Mouse (Mus musculus) frontal cortex, postnatal 10 days (tissue): ENCODE measurements around the gene Pptc7.
A peak's percentile ranks its signal among the peaks of the same experiment; 100 is the strongest.

Experiments used
- DNase-seq, 2 experiments: peaks; one replicate each; pipeline ENCODE4 v3.0.0; 2022; ENCODE audit warnings: low spot score in 2 of 2, mixed read lengths in 1 of 2

Gene Pptc7

GRCm38 (mm10) chr5:122267136-122267535 lies 17.0 kb upstream of the Pptc7 start:
- DNase-seq = no peak

DNA sequence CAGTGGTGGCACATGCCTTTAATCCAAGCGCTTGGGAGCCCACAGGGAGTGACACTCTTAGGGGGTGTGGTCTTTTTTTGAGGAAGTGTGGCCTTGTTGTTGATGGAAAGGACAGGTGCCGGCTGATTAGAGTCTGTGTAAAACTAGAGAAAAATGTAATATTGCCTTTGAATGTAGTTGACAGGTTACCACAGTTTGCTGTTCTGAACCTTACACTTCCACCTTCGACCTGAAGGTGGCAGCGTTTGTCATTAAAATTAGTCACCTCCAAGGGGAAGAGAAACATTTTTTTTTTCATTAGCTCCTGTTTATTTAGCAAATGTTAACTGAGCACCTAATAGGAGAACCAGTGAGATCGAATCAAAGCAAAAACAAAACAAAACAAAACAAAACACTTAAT lies 16.3 kb upstream of the Pptc7 start:
- peak in 1 of 2 experiments; percentile 70 for DNase-seq

DNA sequence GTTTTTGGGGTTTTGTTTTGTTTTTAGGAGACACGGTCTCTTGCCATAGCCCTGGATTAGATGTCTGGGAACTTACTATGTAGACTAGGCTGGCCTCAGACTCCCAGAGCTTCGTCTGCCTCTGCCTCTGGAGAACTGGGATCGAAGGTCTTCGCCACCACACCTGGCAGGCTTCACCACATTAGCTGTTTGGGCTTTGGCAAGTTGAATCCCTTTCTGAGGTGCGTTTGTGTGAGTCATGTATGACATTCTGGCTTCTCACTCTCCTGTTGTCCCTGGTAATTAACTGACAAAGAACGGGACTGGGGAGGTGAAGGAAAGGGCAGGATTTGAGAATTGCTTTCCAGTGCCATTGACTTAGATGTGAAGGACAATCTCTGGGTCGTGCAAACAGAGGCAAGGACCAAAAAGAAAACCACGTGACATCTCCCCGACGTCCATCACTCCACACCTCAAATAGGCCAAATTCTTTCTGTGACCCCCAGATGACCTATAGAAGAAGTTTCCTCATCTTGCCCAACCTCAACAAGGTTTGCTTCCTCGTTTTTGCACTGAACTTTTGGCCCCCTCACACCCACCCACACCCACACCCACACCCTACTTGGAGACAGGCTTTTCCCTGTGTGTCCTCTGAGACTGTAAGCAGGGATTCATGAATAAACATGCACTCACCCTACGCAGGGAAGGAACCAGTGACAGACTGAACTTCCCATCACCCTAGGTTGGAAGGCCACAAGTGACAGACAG lies 15.1 kb upstream of the Pptc7 start:
- DNase-seq = no peak

- no peak for DNase-seq
Observed at GRCm38 (mm10) chr5:122272821-122273220, 11.3 kb upstream of the Pptc7 start.

DNA sequence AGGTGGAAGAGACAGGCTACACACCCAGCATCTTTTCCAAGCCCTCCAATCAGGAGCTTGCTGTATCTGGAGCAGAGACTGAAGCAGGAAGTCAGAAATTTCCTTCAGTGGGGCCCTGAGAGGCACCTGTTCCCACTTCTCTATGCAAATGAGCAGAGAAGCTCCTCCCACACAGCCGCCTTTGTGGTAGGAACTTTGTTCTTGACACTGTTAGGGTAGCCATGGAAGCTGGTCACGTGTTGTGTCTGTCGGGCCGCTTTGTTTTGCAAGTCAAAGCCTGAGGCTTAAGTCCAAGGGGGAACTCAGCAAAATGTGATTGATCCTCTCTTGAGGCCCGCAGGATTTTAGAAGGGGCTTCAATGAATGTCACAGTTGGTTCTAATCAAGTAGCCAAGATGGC lies 9.4 kb upstream of the Pptc7 start:
- DNase-seq = no peak

GRCm38 (mm10) chr5:122278946-122279345 lies 5.2 kb upstream of the Pptc7 start:
- no peak for DNase-seq

GRCm38 (mm10) chr5:122279799-122280421 lies 4.3 kb upstream of the Pptc7 start:
- no peak for DNase-seq

GRCm38 (mm10) chr5:122280422-122280826 lies 3.7 kb upstream of the Pptc7 start:
- no peak for DNase-seq

GRCm38 (mm10) chr5:122280827-122281462 lies 3.2 kb upstream of the Pptc7 start:
- no peak for DNase-seq

DNA sequence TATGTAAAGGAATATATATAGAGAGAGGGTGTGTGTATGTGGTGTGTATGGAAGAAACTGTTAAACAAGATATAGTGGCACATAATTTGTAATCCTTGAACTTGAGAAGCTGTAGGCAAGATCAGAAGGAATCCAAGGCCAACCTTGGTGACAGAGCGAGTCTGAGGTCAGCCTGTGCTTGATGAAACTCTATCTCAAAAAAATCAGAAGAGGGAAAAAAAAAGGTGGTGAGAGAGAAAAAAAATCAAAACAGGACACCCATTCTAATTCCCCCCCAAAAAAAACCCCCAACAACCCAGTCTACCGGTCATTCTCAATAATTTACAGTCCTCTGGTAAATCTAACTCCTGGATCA lies 360 bp upstream of the Pptc7 start:
- DNase-seq = no peak

- DNase-seq = peak; percentile 26 to 42
Observed at GRCm38 (mm10) chr5:122285029-122285766, 1.0 kb downstream of the Pptc7 start.

DNA sequence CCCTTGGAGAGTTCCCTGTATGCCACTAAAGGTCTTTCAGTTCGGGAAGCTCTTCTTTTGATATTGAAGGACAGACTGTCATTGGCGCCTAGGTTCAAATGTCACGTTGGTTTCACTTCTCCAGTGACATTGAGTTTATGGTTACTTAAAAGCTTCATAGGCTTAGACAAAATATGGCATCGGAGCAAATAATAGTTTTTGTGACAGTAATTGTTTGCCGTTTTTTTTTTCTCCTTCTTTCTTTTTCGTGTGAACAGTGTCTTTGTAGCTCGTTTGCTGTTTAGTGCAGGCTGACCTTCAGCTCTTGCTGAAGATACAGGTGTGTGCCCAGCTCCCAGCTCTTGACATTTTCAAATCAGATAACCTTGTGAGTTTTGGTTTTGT lies 1.6 kb downstream of the Pptc7 start:
- DNase-seq = no peak

GRCm38 (mm10) chr5:122286191-122286590 lies 2.0 kb downstream of the Pptc7 start:
- no peak for DNase-seq

- DNase-seq = no peak
Observed at GRCm38 (mm10) chr5:122287026-122287425, 2.9 kb downstream of the Pptc7 start.

DNA sequence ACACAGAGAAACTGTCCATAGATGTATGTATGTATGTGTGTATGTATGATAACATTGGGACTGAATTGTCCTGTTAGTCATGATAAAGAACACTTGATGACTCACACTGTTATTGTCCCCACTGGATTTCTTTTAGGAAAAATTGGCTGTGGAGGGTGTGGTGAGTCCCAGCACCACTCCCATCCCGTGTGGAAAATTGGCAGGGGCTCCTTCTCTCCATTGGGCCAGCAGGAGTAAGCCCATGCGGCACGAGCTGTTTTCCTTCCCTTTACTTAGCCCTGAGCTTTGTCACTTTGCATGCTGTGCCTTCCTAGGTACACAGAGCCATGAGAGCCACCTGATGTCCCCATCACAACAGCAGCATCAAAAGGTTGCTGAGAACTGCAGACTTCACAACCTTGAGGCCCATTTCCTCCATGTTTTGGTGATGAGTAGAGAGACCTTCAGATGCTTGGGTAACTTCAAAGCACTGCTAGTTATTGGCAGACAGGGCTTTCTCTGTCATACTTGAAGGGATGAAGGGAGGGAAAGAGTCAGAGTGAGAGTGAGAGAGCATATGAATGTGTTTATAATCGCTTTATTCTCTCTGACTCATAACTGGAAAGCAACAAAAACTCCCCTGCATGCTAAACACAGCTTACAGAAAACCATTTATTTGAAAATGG lies 4.1 kb downstream of the Pptc7 start:
- no peak for DNase-seq

DNA sequence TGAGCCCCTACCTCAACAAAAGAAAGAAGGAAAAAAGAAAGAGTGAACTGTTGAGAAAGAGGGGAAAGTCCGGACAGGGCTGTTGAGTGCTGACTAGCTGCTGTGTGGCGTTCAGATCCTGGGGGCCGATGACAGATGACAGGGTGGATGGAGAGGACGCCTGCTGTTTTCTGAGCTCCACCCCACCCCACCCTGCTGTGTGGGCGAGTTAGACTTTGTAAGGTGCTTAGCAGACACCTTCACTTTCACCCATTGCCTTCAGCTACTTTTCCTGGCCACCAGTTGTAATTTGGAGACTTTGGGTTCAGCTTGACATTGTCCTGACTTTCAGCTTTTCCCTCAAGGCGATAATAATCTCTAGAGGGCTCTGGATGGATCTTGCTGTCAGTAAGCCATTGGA lies 7.0 kb downstream of the Pptc7 start:
- no peak for DNase-seq

GRCm38 (mm10) chr5:122291553-122292339 lies 7.6 kb downstream of the Pptc7 start:
- DNase-seq = no peak

DNA sequence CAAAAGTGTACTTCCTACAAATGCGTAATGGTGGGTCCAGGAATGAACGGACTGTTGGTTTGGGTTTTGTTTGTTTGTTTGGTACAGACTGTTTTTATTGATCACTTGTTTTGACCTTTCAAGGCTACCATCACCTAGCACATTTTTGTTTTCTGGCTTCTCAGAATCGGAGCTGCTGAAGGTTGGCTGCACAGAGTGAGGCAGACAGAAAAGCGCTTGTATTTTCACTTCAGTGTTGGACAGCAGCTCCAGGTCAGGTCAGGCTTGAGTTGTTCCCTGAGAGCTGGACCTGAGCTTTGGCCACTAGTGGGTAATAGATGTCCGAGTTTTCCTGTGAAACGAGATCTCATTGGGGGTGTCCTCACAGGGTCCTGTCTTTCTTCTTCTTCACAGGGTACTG lies 9.0 kb downstream of the Pptc7 start:
- DNase-seq = no peak

GRCm38 (mm10) chr5:122294219-122294735 lies 10.1 kb downstream of the Pptc7 start:
- no peak for DNase-seq

- no peak for DNase-seq
Observed at GRCm38 (mm10) chr5:122295113-122295935, 11.2 kb downstream of the Pptc7 start.
